Mouse (Mus musculus) C2C12 (cell line): Measurements from ENCODE around the gene Ctrc.

Source experiments
- CEBPB ChIP-seq: IDR thresholded peaks from one replicate; pipeline ENCODE4 v1.6.1; 2011; ENCODE audit warnings: low read depth, mild to moderate bottlenecking, control low read depth, moderate library complexity
- CTCF ChIP-seq: IDR thresholded peaks from one replicate; pipeline ENCODE4 v1.5.1; 2011; ENCODE audit not compliant: control insufficient read depth, insufficient read depth, insufficient read length
- FOSL1 ChIP-seq: IDR thresholded peaks from one replicate; pipeline ENCODE4 v1.8.0; 2011; ENCODE audit warnings: mild to moderate bottlenecking, low read length; ENCODE audit not compliant: poor library complexity, insufficient read depth, severe bottlenecking
- MAX ChIP-seq: IDR thresholded peaks from one replicate; pipeline ENCODE4 v1.6.1; 2011; ENCODE audit warnings: mild to moderate bottlenecking, control low read depth
- MYOD1 ChIP-seq: IDR thresholded peaks from one replicate; pipeline ENCODE4 v1.6.1; 2011; ENCODE audit warnings: low read depth; ENCODE audit not compliant: control insufficient read depth, insufficient read length
- MYOG ChIP-seq: IDR thresholded peaks from one replicate; pipeline ENCODE4 v1.6.1; 2011; ENCODE audit not compliant: control insufficient read depth, insufficient read length; ENCODE audit errors: extremely low read depth
- USF1 ChIP-seq: IDR thresholded peaks from one replicate; pipeline ENCODE4 v1.6.1; 2011; ENCODE audit warnings: low read depth, mild to moderate bottlenecking, control low read depth, moderate library complexity

GRCm38 (mm10) chr4:141809850-141810464, 36.2 kb downstream of the Ctrc start:
- TF ChIP-seq MAX (no peak), CTCF (no peak), MYOG (no peak), MYOD1 (no peak), USF1 (no peak), CEBPB (no peak), FOSL1 (no peak)
